Mouse (Mus musculus) limb, embryonic 15.5 days (tissue): ENCODE measurements around the gene Runx3. TPM values are rescaled to one million over a fixed set of nuclear protein-coding genes. Genes with fewer than 3 reads are reported as not detected.

Experiments
- ATAC-seq: fragments of 200-750 bp; cut with Nextera tagmentation; 2 replicates; pipeline ENCODE4 v1.8.0; 2017; ENCODE audit warnings: low read depth, moderate TSS enrichment; ENCODE audit not compliant: insufficient number of reproducible peaks, low FRiP score, low TSS enrichment
- H3K27ac ChIP-seq: fragments of 300-500 bp; sonication (generic); 2 replicates; pipeline ENCODE4 v1.5.1; 2015; ENCODE audit warnings: moderate library complexity, mild to moderate bottlenecking, inconsistent platforms
- H3K27me3 ChIP-seq: fragments of 300-500 bp; sonication (generic); 2 replicates; pipeline ENCODE4 v1.6.1; 2015; ENCODE audit warnings: inconsistent platforms
- H3K36me3 ChIP-seq: fragments of 300-500 bp; sonication (generic); 2 replicates; pipeline ENCODE4 v1.6.1; 2015; ENCODE audit warnings: inconsistent platforms
- H3K4me1 ChIP-seq: fragments of 300-500 bp; sonication (generic); 2 replicates; pipeline ENCODE4 v1.6.1; 2015; ENCODE audit warnings: inconsistent platforms
- H3K4me2 ChIP-seq: fragments of 300-500 bp; sonication (generic); 2 replicates; pipeline ENCODE4 v1.6.1; 2015; ENCODE audit warnings: mild to moderate bottlenecking, inconsistent platforms
- H3K4me3 ChIP-seq: fragments of 300-500 bp; sonication (generic); 2 replicates; pipeline ENCODE4 v1.5.1; 2015; ENCODE audit warnings: mild to moderate bottlenecking, inconsistent platforms
- H3K9ac ChIP-seq: fragments of 300-500 bp; sonication (generic); 2 replicates; pipeline ENCODE4 v1.6.1; 2015; ENCODE audit warnings: inconsistent platforms
- H3K9me3 ChIP-seq: fragments of 300-500 bp; sonication (generic); 2 replicates; pipeline ENCODE4 v1.6.1; 2016; ENCODE audit warnings: inconsistent platforms
- WGBS: fragments of 180-500 bp; shearing (Covaris S2); methylation state at CpG from one replicate; pipeline ENCODE4 v1.1.7; 2015; 5-methylcytosine and 5-hydroxymethylcytosine counted together
- polyA plus RNA-seq: library from polyadenylated mRNA; unstranded; fragments of >200 nt; fragmentation: Nextera tagmentation; extraction: Ambion mirVana; gene quantifications from 2 replicates; pipeline ENCODE4 v1.2.1, GENCODE M21; 2015

Runx3 gene
- polyA plus RNA-seq, 1 experiment from 2014 or later: 4.6 TPM

GRCm38 (mm10) chr4:135116391-135116790 is 4.1 kb upstream of the Runx3 start:
- peaks cover 5% of the 10 kb centered on the region; the same call in 1 of the 2 replicates for H3K27me3 ChIP-seq
- no peak overlapping the region for H3K27ac ChIP-seq
- 65% methylated on average over 5 of the region's 5 CpGs for WGBS
- H3K9ac ChIP-seq: no peak overlapping the region
- H3K36me3 ChIP-seq: no peaks in the 10 kb centered on the region
- H3K4me3 ChIP-seq: no peak overlapping the region
- H3K4me2 ChIP-seq: no peak overlapping the region
- peaks cover 11% of the 10 kb centered on the region for H3K4me1 ChIP-seq
- H3K9me3 ChIP-seq: peaks cover 6% of the 10 kb centered on the region; the same call in 1 of the 2 replicates
- ATAC-seq: no peak

- WGBS: 90% methylated on average over 9 of the region's 9 CpGs
Measured at GRCm38 (mm10) chr4:135117846-135118245, 2.6 kb upstream of the Runx3 start.

GRCm38 (mm10) chr4:135118855-135119474 is 1.5 kb upstream of the Runx3 start:
- no peak for ATAC-seq
- no peak overlapping the region for H3K9ac ChIP-seq
- no peak overlapping the region for H3K4me3 ChIP-seq
- H3K36me3 ChIP-seq: no peaks in the 10 kb centered on the region
- peaks cover 13% of the 10 kb centered on the region for H3K4me1 ChIP-seq
- WGBS: 86% methylated on average over 12 of the region's 12 CpGs
- no peaks in the 10 kb centered on the region for H3K9me3 ChIP-seq
- peaks cover 5% of the 10 kb centered on the region for H3K27me3 ChIP-seq
- no peak overlapping the region for H3K27ac ChIP-seq
- H3K4me2 ChIP-seq: no peak overlapping the region

More at GRCm38 (mm10) chr4:135117846-135118245, 2.6 kb upstream of the Runx3 start:
- no peak overlapping the region for H3K4me3 ChIP-seq
- H3K9me3 ChIP-seq: no peaks in the 10 kb centered on the region
- no peaks in the 10 kb centered on the region for H3K36me3 ChIP-seq
- H3K27ac ChIP-seq: no peak overlapping the region
- no peak overlapping the region for H3K9ac ChIP-seq
- H3K4me2 ChIP-seq: no peak overlapping the region
- peaks cover 5% of the 10 kb centered on the region; the same call in 1 of the 2 replicates for H3K27me3 ChIP-seq
- no peak for ATAC-seq
- peaks cover 13% of the 10 kb centered on the region for H3K4me1 ChIP-seq

GRCm38 (mm10) chr4:135123721-135124120 is 3.3 kb downstream of the Runx3 start:
- no peaks in the 10 kb centered on the region for H3K9me3 ChIP-seq
- no peak overlapping the region for H3K9ac ChIP-seq
- no peak overlapping the region for H3K27ac ChIP-seq
- WGBS: 81% methylated on average over 5 of the region's 5 CpGs
- peaks cover 15% of the 10 kb centered on the region for H3K4me1 ChIP-seq
- H3K4me2 ChIP-seq: no peak overlapping the region
- ATAC-seq: no peak
- no peaks in the 10 kb centered on the region for H3K36me3 ChIP-seq
- no peak overlapping the region for H3K4me3 ChIP-seq
- peaks cover 19% of the 10 kb centered on the region for H3K27me3 ChIP-seq

GRCm38 (mm10) chr4:135124732-135125131 is 4.3 kb downstream of the Runx3 start:
- Histone ChIP-seq H3K27me3 (peaks cover 24% of the 10 kb centered on the region), H3K9ac (no peak overlapping the region), H3K4me2 (no peak overlapping the region), H3K27ac (no peak overlapping the region), H3K36me3 (no peaks in the 10 kb centered on the region), H3K9me3 (no peaks in the 10 kb centered on the region), H3K4me3 (no peak overlapping the region), H3K4me1 (peaks cover 23% of the 10 kb centered on the region)
- 0 out of 2 replicates have a peak, but pooled peaks have one; percentile 18 for ATAC-seq
- 86% methylated on average over 6 of the region's 6 CpGs for WGBS

GRCm38 (mm10) chr4:135125152-135125551 is 4.7 kb downstream of the Runx3 start:
- no peak for ATAC-seq

GRCm38 (mm10) chr4:135126385-135126784 is 5.9 kb downstream of the Runx3 start:
- no peak overlapping the region for H3K4me3 ChIP-seq
- no peaks in the 10 kb centered on the region for H3K9me3 ChIP-seq
- H3K4me2 ChIP-seq: no peak overlapping the region
- ATAC-seq: no peak
- H3K27me3 ChIP-seq: peaks cover 24% of the 10 kb centered on the region
- WGBS: 62% methylated on average over 5 of the region's 5 CpGs
- H3K36me3 ChIP-seq: no peaks in the 10 kb centered on the region
- no peak overlapping the region for H3K9ac ChIP-seq
- peaks cover 20% of the 10 kb centered on the region for H3K4me1 ChIP-seq
- H3K27ac ChIP-seq: no peak overlapping the region

More at GRCm38 (mm10) chr4:135125152-135125551, 4.7 kb downstream of the Runx3 start:
- Histone ChIP-seq H3K27ac (no peak overlapping the region), H3K4me2 (no peak overlapping the region), H3K9ac (no peak overlapping the region), H3K36me3 (no peaks in the 10 kb centered on the region), H3K4me3 (no peak overlapping the region), H3K27me3 (peaks cover 25% of the 10 kb centered on the region), H3K9me3 (no peaks in the 10 kb centered on the region), H3K4me1 (peaks cover 20% of the 10 kb centered on the region)
- 76% methylated on average over 3 of the region's 3 CpGs for WGBS

GRCm38 (mm10) chr4:135128841-135129520 is 8.5 kb downstream of the Runx3 start:
- WGBS: 8% methylated on average over 22 of the region's 22 CpGs
- no peaks in the 10 kb centered on the region for H3K36me3 ChIP-seq
- peak overlapping the region; percentile 51 for H3K4me2 ChIP-seq
- H3K27ac ChIP-seq: no peak overlapping the region
- peaks cover 26% of the 10 kb centered on the region for H3K27me3 ChIP-seq
- no peaks in the 10 kb centered on the region for H3K9me3 ChIP-seq
- ATAC-seq: no peak
- peaks cover 17% of the 10 kb centered on the region for H3K4me1 ChIP-seq
- no peak overlapping the region for H3K9ac ChIP-seq
- peak overlapping the region; percentile 28 for H3K4me3 ChIP-seq

GRCm38 (mm10) chr4:135130156-135130555 is 9.7 kb downstream of the Runx3 start:
- Histone ChIP-seq H3K36me3 (no peaks in the 10 kb centered on the region), H3K27ac (no peak overlapping the region), H3K9me3 (no peaks in the 10 kb centered on the region), H3K9ac (no peak overlapping the region), H3K4me2 (no peak overlapping the region), H3K27me3 (peaks cover 30% of the 10 kb centered on the region), H3K4me3 (no peak overlapping the region), H3K4me1 (peaks cover 17% of the 10 kb centered on the region)
- no peak for ATAC-seq
- 82% methylated on average over 6 of the region's 6 CpGs for WGBS

GRCm38 (mm10) chr4:135131145-135131544 is 10.7 kb downstream of the Runx3 start:
- H3K9ac ChIP-seq: no peak overlapping the region
- no peaks in the 10 kb centered on the region for H3K9me3 ChIP-seq
- peaks cover 40% of the 10 kb centered on the region for H3K27me3 ChIP-seq
- no peak overlapping the region for H3K4me3 ChIP-seq
- 79% methylated on average over 6 of the region's 6 CpGs for WGBS
- ATAC-seq: no peak
- no peak overlapping the region for H3K4me2 ChIP-seq
- no peak overlapping the region for H3K27ac ChIP-seq
- H3K36me3 ChIP-seq: no peaks in the 10 kb centered on the region
- peaks cover 20% of the 10 kb centered on the region for H3K4me1 ChIP-seq

- H3K36me3 ChIP-seq: no peaks in the 10 kb centered on the region
- no peak overlapping the region for H3K9ac ChIP-seq
- no peak for ATAC-seq
- H3K27ac ChIP-seq: no peak overlapping the region
- H3K4me3 ChIP-seq: no peak overlapping the region
- 72% methylated on average over 12 of the region's 12 CpGs for WGBS
- peaks cover 20% of the 10 kb centered on the region for H3K4me1 ChIP-seq
- no peaks in the 10 kb centered on the region for H3K9me3 ChIP-seq
- H3K4me2 ChIP-seq: no peak overlapping the region
- peaks cover 42% of the 10 kb centered on the region for H3K27me3 ChIP-seq
Measured at GRCm38 (mm10) chr4:135132797-135133196, 12.3 kb downstream of the Runx3 start.

GRCm38 (mm10) chr4:135133711-135134110 is 13.3 kb downstream of the Runx3 start:
- H3K36me3 ChIP-seq: no peaks in the 10 kb centered on the region
- 61% methylated on average over 4 of the region's 4 CpGs for WGBS
- H3K27ac ChIP-seq: no peak overlapping the region
- peaks cover 45% of the 10 kb centered on the region for H3K27me3 ChIP-seq
- no peak for ATAC-seq
- H3K4me1 ChIP-seq: peaks cover 14% of the 10 kb centered on the region
- H3K4me3 ChIP-seq: no peak overlapping the region
- H3K9ac ChIP-seq: no peak overlapping the region
- H3K9me3 ChIP-seq: no peaks in the 10 kb centered on the region
- no peak overlapping the region for H3K4me2 ChIP-seq
